Mouse (Mus musculus) liver, embryonic 16.5 days (tissue): ENCODE data around the gene Smoc1. TPM values are rescaled to one million over a fixed set of nuclear protein-coding genes. Genes with fewer than 3 reads are reported as not detected.

ENCODE experiments used
- ATAC-seq: fragments of 200-750 bp; cut with Nextera tagmentation; 2 replicates; pipeline ENCODE4 v1.8.0; 2017; ENCODE audit warnings: low read depth, mild to moderate bottlenecking, moderate number of reproducible peaks, moderate library complexity
- H3K27ac ChIP-seq: fragments of 300-500 bp; sonication (generic); 2 replicates; pipeline ENCODE4 v1.5.1; 2014; ENCODE audit warnings: mild to moderate bottlenecking, low read length
- H3K27me3 ChIP-seq: fragments of 300-500 bp; sonication (generic); 2 replicates; pipeline ENCODE4 v1.6.1; 2014; ENCODE audit warnings: low read depth, low read length, mixed read lengths; ENCODE audit not compliant: control insufficient read depth, insufficient read depth
- H3K36me3 ChIP-seq: fragments of 300-500 bp; sonication (generic); 2 replicates; pipeline ENCODE4 v1.6.1; 2014; ENCODE audit warnings: mild to moderate bottlenecking; ENCODE audit not compliant: control insufficient read depth, insufficient read depth
- H3K4me1 ChIP-seq: fragments of 300-500 bp; sonication (generic); 2 replicates; pipeline ENCODE4 v1.6.1; 2014; ENCODE audit warnings: low read depth, low read length, mixed read lengths; ENCODE audit not compliant: control insufficient read depth
- H3K4me2 ChIP-seq: fragments of 300-500 bp; sonication (generic); 2 replicates; pipeline ENCODE4 v1.6.1; 2014; ENCODE audit warnings: low read depth, low read length, mixed read lengths
- H3K4me3 ChIP-seq: fragments of 300-500 bp; sonication (generic); 2 replicates; pipeline ENCODE4 v1.5.1; 2014; ENCODE audit warnings: low read depth, mild to moderate bottlenecking, low read length
- H3K9ac ChIP-seq: fragments of 300-500 bp; sonication (generic); 2 replicates; pipeline ENCODE4 v1.6.1; 2014; ENCODE audit warnings: low read depth, low read length
- H3K9me3 ChIP-seq: fragments of 300-500 bp; sonication (generic); replicated peaks from 2 replicates; pipeline ENCODE4 v1.6.1; 2016; ENCODE audit warnings: low read length; ENCODE audit not compliant: control insufficient read depth
- WGBS: fragments of 180-500 bp; shearing (Covaris S2); extraction: QIAGEN DNeasy Blood & Tissue Kit; methylation state at CpG from one replicate; pipeline ENCODE4 v1.1.7; 2014; ENCODE audit not compliant: insufficient replicate concordance; 5-methylcytosine and 5-hydroxymethylcytosine counted together
- polyA plus RNA-seq: library from polyadenylated mRNA; unstranded; fragments of >200 nt; fragmentation: Nextera tagmentation; extraction: Ambion mirVana; gene quantifications from 2 replicates; pipeline ENCODE4 v1.2.1, GENCODE M21; 2015

Smoc1 gene
- polyA plus RNA-seq, 1 experiment from 2014 or later, result 15.9 TPM

GRCm38 (mm10) chr12:81058561-81058960 lies 32.0 kb downstream of the Smoc1 start:
- 66% methylated on average over 3 of the region's 3 CpGs for WGBS
- Histone ChIP-seq H3K4me3 (no peak overlapping the region), H3K27ac (no peak overlapping the region), H3K36me3 (no peaks in the 10 kb centered on the region), H3K4me1 (no peaks in the 10 kb centered on the region; the same call in 1 of the 2 replicates), H3K9me3 (no peaks in the 10 kb centered on the region), H3K9ac (no peak overlapping the region), H3K4me2 (no peak overlapping the region), H3K27me3 (no peaks in the 10 kb centered on the region)
- no peak for ATAC-seq

- Histone ChIP-seq H3K36me3 (no peaks in the 10 kb centered on the region), H3K9ac (no peak overlapping the region), H3K9me3 (no peaks in the 10 kb centered on the region), H3K4me3 (no peak overlapping the region), H3K4me2 (no peak overlapping the region), H3K27me3 (no peaks in the 10 kb centered on the region), H3K27ac (no peak overlapping the region), H3K4me1 (no peaks in the 10 kb centered on the region; the same call in 1 of the 2 replicates)
- ATAC-seq, result no peak
- WGBS, result 59% methylated on average over 6 of the region's 6 CpGs
Measured at GRCm38 (mm10) chr12:81061831-81062361, 35.3 kb downstream of the Smoc1 start.

DNA sequence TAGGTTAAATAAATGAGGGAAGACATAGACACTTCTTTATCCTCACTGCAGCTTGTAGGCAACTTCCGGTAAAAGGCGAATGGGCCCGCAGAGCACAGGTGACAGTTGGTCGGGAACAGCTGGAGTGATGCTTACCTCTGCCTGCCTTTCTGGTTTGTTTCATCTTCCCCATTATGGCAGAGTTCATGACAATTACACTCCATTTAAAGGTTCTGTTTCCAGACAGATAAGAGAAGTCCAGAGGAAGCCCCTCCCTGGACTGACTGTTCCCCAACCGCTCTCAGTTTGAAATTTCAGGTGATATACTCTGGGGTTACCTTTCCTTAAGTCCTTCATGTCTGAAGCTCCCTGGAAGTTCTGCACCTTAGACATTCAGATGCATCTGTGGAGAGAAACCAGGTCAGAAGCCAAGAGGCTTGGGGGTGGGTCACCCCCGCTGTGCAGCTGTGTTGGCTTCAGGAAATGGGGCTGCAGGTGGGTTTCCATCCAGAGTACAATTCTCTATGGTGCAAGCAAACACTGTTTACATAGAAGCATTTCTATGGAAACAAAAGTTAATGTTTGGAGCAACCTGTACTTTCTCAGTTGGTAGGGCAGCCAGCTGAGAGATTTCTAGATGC lies 36.8 kb downstream of the Smoc1 start:
- H3K4me1 ChIP-seq, result no peaks in the 10 kb centered on the region; the same call in 1 of the 2 replicates
- H3K36me3 ChIP-seq, result no peaks in the 10 kb centered on the region
- WGBS, result 59% methylated on average over 6 of the region's 6 CpGs
- no peak overlapping the region for H3K9ac ChIP-seq
- H3K9me3 ChIP-seq, result no peaks in the 10 kb centered on the region
- H3K4me2 ChIP-seq, result no peak overlapping the region
- H3K27me3 ChIP-seq, result no peaks in the 10 kb centered on the region
- H3K4me3 ChIP-seq, result no peak overlapping the region
- ATAC-seq, result no peak
- H3K27ac ChIP-seq, result no peak overlapping the region

DNA sequence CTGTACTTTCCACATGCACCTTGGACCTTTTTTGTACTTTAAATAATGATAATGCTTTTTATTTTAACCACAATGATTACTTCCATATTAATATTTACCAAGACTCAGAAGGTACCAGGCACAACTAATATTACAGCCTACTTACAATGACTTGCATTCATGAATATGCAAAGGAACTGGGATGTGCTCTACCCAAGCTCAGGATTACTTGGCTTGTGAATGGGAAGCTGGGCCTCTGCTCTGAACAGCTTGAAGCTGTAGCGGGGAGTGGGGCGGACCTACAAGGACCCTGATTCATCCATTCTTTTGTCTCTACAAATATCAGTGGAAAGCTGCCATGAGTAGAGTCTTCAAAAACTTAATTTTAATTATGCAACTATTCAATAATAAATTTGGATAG lies 47.5 kb downstream of the Smoc1 start:
- H3K4me2 ChIP-seq, result no peak overlapping the region
- no peaks in the 10 kb centered on the region for H3K4me1 ChIP-seq
- H3K9me3 ChIP-seq, result no peaks in the 10 kb centered on the region; the same call in 1 of the 2 replicates
- 64% methylated on average over 2 of the region's 2 CpGs for WGBS
- no peak overlapping the region for H3K4me3 ChIP-seq
- no peak for ATAC-seq
- H3K27ac ChIP-seq, result no peak overlapping the region
- H3K36me3 ChIP-seq, result no peaks in the 10 kb centered on the region
- no peak overlapping the region for H3K9ac ChIP-seq
- no peaks in the 10 kb centered on the region for H3K27me3 ChIP-seq

DNA sequence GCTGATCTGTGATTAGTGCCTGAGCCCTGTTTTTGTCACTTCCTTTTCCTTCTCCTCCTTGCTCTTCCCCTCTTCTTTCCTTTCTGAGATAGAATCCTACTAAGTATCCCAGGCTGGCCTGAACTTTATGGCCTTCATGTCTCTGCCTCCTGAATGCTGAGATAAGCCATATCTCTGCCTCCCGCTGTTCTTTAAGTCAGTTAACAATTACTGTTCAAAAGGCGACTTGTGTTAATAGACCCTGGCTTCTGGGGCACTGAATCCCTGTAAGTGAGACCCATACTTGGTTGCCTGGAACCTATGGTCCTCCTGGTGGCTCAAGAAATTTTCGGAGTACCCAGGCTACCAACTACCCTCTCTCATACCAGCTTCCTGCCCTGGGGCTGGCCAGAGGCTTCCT lies 48.3 kb downstream of the Smoc1 start:
- Histone ChIP-seq H3K4me3 (no peak overlapping the region), H3K9ac (no peak overlapping the region), H3K9me3 (no peaks in the 10 kb centered on the region; the same call in 1 of the 2 replicates), H3K36me3 (no peaks in the 10 kb centered on the region), H3K27me3 (no peaks in the 10 kb centered on the region), H3K27ac (no peak overlapping the region), H3K4me2 (no peak overlapping the region), H3K4me1 (no peaks in the 10 kb centered on the region)
- ATAC-seq, result no peak
- WGBS, result 45% methylated on average over 3 of the region's 3 CpGs

DNA sequence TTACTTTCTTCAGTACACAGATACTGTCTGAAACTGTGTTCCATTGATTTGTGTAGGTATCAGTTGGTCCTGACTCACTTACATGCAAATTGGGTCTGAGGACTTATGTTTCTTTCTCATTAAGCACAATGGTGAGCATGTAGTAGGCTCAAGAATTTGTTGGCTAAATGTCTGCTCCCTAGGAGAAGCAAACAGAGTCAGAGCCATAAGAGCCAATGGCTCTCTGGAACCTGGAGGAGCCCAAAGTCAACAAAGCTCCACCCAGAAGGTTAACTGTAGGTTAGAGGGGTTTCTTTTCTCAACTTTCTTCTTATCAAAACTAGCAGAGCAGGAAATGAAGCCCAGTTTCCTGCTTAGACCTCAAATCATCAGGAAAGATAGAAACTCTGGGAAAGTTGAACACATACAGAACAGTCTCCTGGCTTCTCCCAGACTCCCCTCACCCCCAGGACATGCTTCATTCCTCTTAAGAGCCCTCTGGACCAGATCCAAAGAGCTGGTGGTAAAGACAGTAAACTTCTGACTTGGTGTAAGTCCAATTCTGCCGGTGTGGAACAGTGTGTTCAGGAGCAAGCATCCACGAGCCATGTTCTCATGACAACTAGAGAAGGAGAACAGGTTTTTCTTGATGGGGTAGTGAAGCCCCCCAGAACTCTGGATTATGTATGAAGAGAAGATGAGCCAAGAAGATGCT lies 51.5 kb downstream of the Smoc1 start:
- no peaks in the 10 kb centered on the region for H3K4me1 ChIP-seq
- no peak overlapping the region for H3K4me2 ChIP-seq
- no peak for ATAC-seq
- 63% methylated on average over 2 of the region's 2 CpGs for WGBS
- no peak overlapping the region for H3K4me3 ChIP-seq
- H3K36me3 ChIP-seq, result no peaks in the 10 kb centered on the region
- no peak overlapping the region for H3K9ac ChIP-seq
- no peak overlapping the region for H3K27ac ChIP-seq
- H3K9me3 ChIP-seq, result no peaks in the 10 kb centered on the region; the same call in 1 of the 2 replicates
- no peaks in the 10 kb centered on the region for H3K27me3 ChIP-seq

DNA sequence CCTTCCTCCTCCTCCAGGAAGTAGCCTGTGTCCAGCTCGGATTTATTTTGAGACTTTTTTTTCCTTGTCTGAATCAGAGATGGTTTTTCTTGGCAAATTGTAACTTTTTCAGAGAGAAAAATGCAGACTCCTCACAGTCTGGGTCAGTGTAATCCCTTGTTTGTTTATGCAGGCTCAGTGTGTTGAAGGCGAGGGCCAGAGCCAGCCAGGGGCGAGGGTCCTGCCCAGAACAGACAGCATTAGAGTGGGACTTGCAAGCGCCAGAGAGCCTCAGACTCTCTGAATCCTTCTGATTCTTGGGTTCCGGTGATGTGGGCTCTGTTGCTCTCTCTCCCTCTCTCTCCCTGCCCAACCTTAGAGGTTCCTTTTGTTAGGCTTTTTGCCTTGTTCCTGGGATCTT lies 53.7 kb downstream of the Smoc1 start:
- 47% methylated on average over 5 of the region's 5 CpGs for WGBS
- Histone ChIP-seq H3K9me3 (no peaks in the 10 kb centered on the region; the same call in 1 of the 2 replicates), H3K4me3 (no peak overlapping the region), H3K9ac (no peak overlapping the region), H3K27me3 (no peaks in the 10 kb centered on the region), H3K27ac (no peak overlapping the region), H3K36me3 (no peaks in the 10 kb centered on the region), H3K4me2 (no peak overlapping the region), H3K4me1 (no peaks in the 10 kb centered on the region)
- no peak for ATAC-seq

DNA sequence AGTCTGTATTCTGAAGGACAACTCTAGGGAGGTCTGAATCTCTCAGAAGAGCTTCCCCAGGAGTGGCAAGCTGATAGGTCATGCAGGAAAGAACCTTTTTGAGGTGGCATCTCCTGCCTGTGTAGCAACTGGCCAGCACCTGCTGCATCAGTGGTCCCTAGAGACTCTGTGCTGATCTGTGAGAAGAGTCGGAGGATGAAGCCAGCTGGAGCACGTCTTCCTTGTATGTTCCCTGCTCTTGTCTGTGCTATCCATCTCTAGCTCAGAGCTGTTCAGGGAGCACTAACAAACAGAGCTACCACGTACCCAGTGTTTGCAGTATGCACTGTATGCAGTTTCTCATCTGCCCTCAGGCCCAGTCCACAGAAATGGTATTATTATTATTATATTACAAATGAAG lies 54.4 kb downstream of the Smoc1 start:
- H3K36me3 ChIP-seq, result no peaks in the 10 kb centered on the region
- no peak overlapping the region for H3K4me3 ChIP-seq
- no peaks in the 10 kb centered on the region for H3K4me1 ChIP-seq
- no peak overlapping the region for H3K27ac ChIP-seq
- no peaks in the 10 kb centered on the region for H3K27me3 ChIP-seq
- no peak overlapping the region for H3K4me2 ChIP-seq
- 50% methylated on average over 3 of the region's 3 CpGs for WGBS
- no peaks in the 10 kb centered on the region; the same call in 1 of the 2 replicates for H3K9me3 ChIP-seq
- no peak overlapping the region for H3K9ac ChIP-seq
- ATAC-seq, result no peak

DNA sequence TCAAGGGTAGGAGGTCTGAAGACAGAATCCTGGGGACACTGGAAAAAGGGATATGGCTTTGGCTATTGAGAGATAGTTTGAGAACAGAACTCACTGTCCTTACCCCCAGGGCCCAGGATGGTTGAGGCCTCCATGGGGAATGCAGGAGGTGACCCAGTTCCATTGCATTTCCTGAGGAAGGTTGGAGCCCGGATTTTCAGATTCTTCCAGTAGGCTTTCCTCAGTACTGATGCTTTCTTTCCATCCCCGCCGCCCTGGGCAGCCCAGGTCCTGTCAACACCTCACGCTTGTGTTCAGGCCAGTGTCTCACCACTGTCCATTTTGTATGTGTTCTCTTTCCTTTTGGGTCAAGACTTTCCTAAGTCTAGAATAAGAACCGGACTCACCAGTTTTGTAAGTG lies 56.5 kb downstream of the Smoc1 start:
- no peak overlapping the region for H3K9ac ChIP-seq
- ATAC-seq, result no peak
- H3K9me3 ChIP-seq, result no peaks in the 10 kb centered on the region; the same call in 1 of the 2 replicates
- H3K36me3 ChIP-seq, result no peaks in the 10 kb centered on the region
- WGBS, result 60% methylated on average over 5 of the region's 5 CpGs
- H3K27ac ChIP-seq, result no peak overlapping the region
- no peaks in the 10 kb centered on the region for H3K4me1 ChIP-seq
- no peak overlapping the region for H3K4me3 ChIP-seq
- no peaks in the 10 kb centered on the region for H3K27me3 ChIP-seq
- H3K4me2 ChIP-seq, result no peak overlapping the region
